Mouse (Mus musculus) cerebellum, adult 2 months (tissue): ENCODE measurements at regions not wholly inside any gene's neighbourhood (a gene's known extent, or its start where the extent isn't known, plus 50 kb on each side); places are given as distances from the start of the nearest gene placed in this dataset.

Experiments used
- DNase-seq, 2 experiments: peaks; one replicate each; pipeline ENCODE4 v3.0.0; 2021
- H3K27ac ChIP-seq: fragments of 200-500 bp; 2 replicates; pipeline ENCODE4 v1.5.1; 2012; ENCODE audit warnings: low read length, control low read depth, inconsistent platforms; ENCODE audit not compliant: insufficient read depth
- H3K27me3 ChIP-seq: fragments of 200-500 bp; 2 replicates; pipeline ENCODE4 v1.6.1; 2012; ENCODE audit warnings: inconsistent platforms, mild to moderate bottlenecking, low read length, moderate library complexity; ENCODE audit not compliant: control insufficient read depth, insufficient read depth
- H3K4me1 ChIP-seq: fragments of 200-500 bp; 2 replicates; pipeline ENCODE4 v1.6.1; 2011; ENCODE audit warnings: low read length; ENCODE audit not compliant: control insufficient read depth, insufficient read depth
- H3K4me3 ChIP-seq: fragments of 200-500 bp; replicated peaks from 2 replicates; pipeline ENCODE3; 2011; ENCODE audit warnings: mild to moderate bottlenecking, low read depth, low read length, control low read depth; ENCODE audit not compliant: insufficient read depth
- CTCF ChIP-seq: fragments of 200-500 bp; IDR thresholded peaks from 2 replicates; pipeline ENCODE4 v1.5.1; 2011; ENCODE audit warnings: low read depth, mild to moderate bottlenecking, control low read depth, low read length, moderate library complexity, borderline replicate concordance; ENCODE audit not compliant: insufficient read depth
- POLR2A ChIP-seq: fragments of 200-500 bp; IDR thresholded peaks from 2 replicates; pipeline ENCODE4 v1.6.1; 2011; ENCODE audit warnings: low read length, control low read depth, borderline replicate concordance; ENCODE audit not compliant: insufficient read depth
- whole genome bisulfite sequencing: fragments of 180-500 bp; shearing (Covaris S2); methylation state at CpG from one replicate; pipeline ENCODE4 v1.1.7; 2018; 5-methylcytosine and 5-hydroxymethylcytosine counted together

- Histone ChIP-seq H3K27me3 (no peaks in the 10 kb centered on the region), H3K27ac (no peak overlapping the region), H3K4me1 (no peaks in the 10 kb centered on the region), H3K4me3 (no peak overlapping the region)
- 88% methylated on average over 3 of the region's 3 CpGs for WGBS
- DNase-seq: no peak
- no peak for TF ChIP-seq CTCF
- no peak for TF ChIP-seq POLR2A
Measured at GRCm38 (mm10) chr9:115803071-115803470, 106.2 kb upstream of the Gadl1 start.

DNA sequence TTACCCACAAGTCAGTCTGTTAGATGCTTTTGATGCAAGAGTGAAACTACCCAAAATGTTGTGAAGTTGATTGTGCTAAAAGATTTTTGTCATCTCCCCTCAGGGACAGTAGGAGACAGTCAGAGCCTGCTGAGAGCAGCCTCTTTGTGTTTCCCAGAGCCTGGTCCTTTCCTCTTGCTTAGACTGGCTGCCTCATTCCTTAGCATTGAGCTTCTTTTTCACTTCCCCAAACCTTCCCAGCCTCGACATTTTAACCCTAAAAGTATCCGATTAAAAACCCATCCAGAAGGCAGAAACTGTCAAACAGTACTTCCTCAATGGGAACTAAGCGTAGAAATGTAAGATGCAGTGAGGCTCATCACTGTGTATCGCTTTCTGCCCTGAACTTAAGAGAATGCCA is 104.0 kb upstream of the Gadl1 start:
- Histone ChIP-seq H3K27ac (no peak overlapping the region), H3K4me1 (no peaks in the 10 kb centered on the region), H3K27me3 (no peaks in the 10 kb centered on the region), H3K4me3 (no peak overlapping the region)
- TF ChIP-seq CTCF: no peak
- TF ChIP-seq POLR2A: no peak
- no peak for DNase-seq
- WGBS: 49% methylated on average over 4 of the region's 4 CpGs

- WGBS: 82% methylated on average over 10 of the region's 10 CpGs
- no peak overlapping the region for H3K27ac ChIP-seq
- DNase-seq: no peak
Measured at GRCm38 (mm10) chr9:115806018-115806702, 103.1 kb upstream of the Gadl1 start.

GRCm38 (mm10) chr9:115840186-115840585 is 69.1 kb upstream of the Gadl1 start:
- no peak overlapping the region for H3K4me3 ChIP-seq
- no peak for DNase-seq
- H3K27ac ChIP-seq: no peak overlapping the region
- no peaks in the 10 kb centered on the region for H3K27me3 ChIP-seq
- TF ChIP-seq CTCF: no peak
- no peak for TF ChIP-seq POLR2A
- peaks cover 6% of the 10 kb centered on the region; the same call in 1 of the 2 replicates for H3K4me1 ChIP-seq
- WGBS: 80% methylated on average over 5 of the region's 5 CpGs

More at GRCm38 (mm10) chr9:115806018-115806702, 103.1 kb upstream of the Gadl1 start:
- Histone ChIP-seq H3K27me3 (no peaks in the 10 kb centered on the region), H3K4me1 (no peaks in the 10 kb centered on the region), H3K4me3 (no peak overlapping the region)
- no peak for TF ChIP-seq CTCF

- H3K27me3 ChIP-seq: no peaks in the 10 kb centered on the region
- H3K4me1 ChIP-seq: peaks cover 6% of the 10 kb centered on the region; the same call in 1 of the 2 replicates
- no peak overlapping the region for H3K27ac ChIP-seq
- no peak overlapping the region for H3K4me3 ChIP-seq
- 75% methylated on average over 8 of the region's 8 CpGs for WGBS
- no peak for TF ChIP-seq POLR2A
- no peak for TF ChIP-seq CTCF
- no peak for DNase-seq
Measured at GRCm38 (mm10) chr9:115840791-115841190, 68.5 kb upstream of the Gadl1 start.

- Histone ChIP-seq H3K27ac (no peak overlapping the region), H3K27me3 (no peaks in the 10 kb centered on the region), H3K4me1 (peaks cover 6% of the 10 kb centered on the region; the same call in 1 of the 2 replicates), H3K4me3 (no peak overlapping the region)
- TF ChIP-seq POLR2A (no peak), CTCF (no peak)
- WGBS: 85% methylated on average over 10 of the region's 10 CpGs
- no peak for DNase-seq
Measured at GRCm38 (mm10) chr9:115841684-115842083, 67.6 kb upstream of the Gadl1 start.

GRCm38 (mm10) chr9:115844340-115844739 is 64.9 kb upstream of the Gadl1 start:
- TF ChIP-seq CTCF: no peak
- TF ChIP-seq POLR2A: no peak
- 27% methylated on average over 4 of the region's 4 CpGs for WGBS
- H3K4me3 ChIP-seq: no peak overlapping the region

DNA sequence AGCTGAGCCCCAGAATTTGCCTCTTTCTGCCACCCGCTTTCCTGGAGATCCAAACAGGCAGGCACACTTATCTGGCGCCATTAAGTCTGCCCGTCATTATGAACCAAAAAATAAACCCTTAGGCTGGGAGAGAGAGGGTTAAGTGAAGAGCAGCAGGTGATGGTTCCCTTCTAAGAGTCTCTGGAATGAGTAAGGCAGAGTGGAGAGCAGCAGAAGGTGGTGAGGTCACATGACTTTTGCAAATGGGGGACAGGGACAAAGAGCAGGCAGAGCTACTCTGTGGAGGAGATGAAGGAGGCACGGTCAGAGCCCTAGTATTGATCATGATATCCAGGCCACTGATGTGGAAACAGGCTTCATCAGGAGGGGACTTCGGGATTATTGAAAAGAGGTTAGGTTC is 64.2 kb upstream of the Gadl1 start:
- 86% methylated on average over 5 of the region's 5 CpGs for WGBS
- Histone ChIP-seq H3K27me3 (no peaks in the 10 kb centered on the region), H3K27ac (no peak overlapping the region), H3K4me1 (peaks cover 6% of the 10 kb centered on the region; the same call in 1 of the 2 replicates), H3K4me3 (no peak overlapping the region)
- no peak for DNase-seq
- TF ChIP-seq CTCF: no peak
- no peak for TF ChIP-seq POLR2A

More at GRCm38 (mm10) chr9:115844340-115844739, 64.9 kb upstream of the Gadl1 start:
- no peak overlapping the region for H3K27ac ChIP-seq
- DNase-seq: no peak
- no peaks in the 10 kb centered on the region for H3K27me3 ChIP-seq
- peaks cover 6% of the 10 kb centered on the region; the same call in 1 of the 2 replicates for H3K4me1 ChIP-seq
